Mouse (Mus musculus) stomach, postnatal 0 days (tissue): ENCODE measurements around the gene Zg16.

Experiments used
- CTCF ChIP-seq: IDR thresholded peaks from 2 replicates; pipeline ENCODE4 v1.5.1; 2016; ENCODE audit warnings: antibody characterized with exemption, low read depth, mild to moderate bottlenecking, moderate library complexity
- EP300 ChIP-seq: optimal IDR thresholded peaks from 2 replicates; pipeline ENCODE3; 2016; ENCODE audit warnings: antibody characterized with exemption

DNA sequence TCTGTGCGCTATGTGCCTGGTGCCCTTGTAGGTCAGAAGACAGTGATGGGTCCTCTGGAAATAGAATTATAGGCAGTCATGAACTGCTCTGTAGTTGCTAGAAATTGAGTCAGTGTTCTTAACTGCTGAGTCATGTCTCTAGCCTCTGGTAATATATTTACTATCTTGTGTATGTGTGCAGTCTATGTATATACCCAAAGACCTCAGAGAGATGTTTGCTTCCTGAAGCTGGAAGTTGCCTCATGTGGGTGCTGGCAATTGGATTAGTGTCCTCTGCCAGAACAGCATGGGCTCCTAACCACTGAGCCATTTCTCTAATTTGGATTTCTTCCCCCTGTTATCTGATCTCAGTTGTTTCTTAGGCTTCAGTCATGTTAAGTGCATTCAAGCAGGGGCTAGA is 57.0 kb downstream of the Zg16 start:
- TF ChIP-seq CTCF (no peak), EP300 (no peak)
